Mouse (Mus musculus) urinary bladder, adult 18-20 months (tissue): Measurements from ENCODE around the gene Kcnb1.
A peak's percentile ranks its signal among the peaks of the same experiment; 100 is the strongest.

Experiments
- DNase-seq, 2 experiments: peaks; one replicate each; pipeline ENCODE4 v3.0.0; 2022; ENCODE audit warnings: low spot score in 2 of 2, mixed read lengths in 2 of 2

The Kcnb1 gene

DNA sequence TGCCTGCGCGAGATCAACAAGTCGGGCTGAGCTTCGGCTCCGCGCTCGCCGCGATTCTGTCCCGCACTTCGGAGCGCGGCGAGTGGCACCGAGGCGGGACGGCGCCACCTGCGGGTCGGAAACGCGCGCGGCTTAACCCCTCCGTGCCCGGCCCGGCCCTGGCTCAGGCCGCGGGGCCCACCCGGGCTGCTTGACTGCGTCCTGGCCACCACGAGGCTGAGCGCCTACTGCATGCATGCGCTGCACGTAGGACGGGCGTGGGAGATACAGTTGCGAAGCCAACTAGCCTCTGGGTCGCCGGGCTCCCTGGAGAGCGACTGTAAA lies at the start of gene Kcnb1:
Gene Kcnb1, minus strand, starts transcription at position 80 of the 324 bp plus-strand sequence.
- DNase-seq: peak; percentile 9 to 50

DNA sequence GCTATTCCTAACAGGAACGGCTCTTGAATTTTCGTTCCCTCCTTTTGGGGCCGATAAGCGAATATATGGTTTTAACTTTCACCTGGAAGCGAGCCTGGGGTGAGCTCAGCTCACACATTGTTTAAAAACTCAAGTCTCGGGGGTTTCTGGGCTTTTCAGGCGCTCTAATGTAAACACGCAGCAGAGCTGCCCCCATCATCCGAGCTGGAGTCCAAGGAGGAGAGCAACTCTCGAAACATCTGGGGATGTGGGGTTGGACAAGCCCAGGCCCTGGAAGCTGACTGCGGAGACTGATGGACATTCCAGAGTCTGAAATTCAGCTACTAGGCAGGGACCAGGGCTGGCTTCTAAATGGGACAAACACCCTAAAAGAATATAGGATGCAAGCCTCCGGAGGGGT lies 49.3 kb upstream of the Kcnb1 start:
- DNase-seq: no peak

DNA sequence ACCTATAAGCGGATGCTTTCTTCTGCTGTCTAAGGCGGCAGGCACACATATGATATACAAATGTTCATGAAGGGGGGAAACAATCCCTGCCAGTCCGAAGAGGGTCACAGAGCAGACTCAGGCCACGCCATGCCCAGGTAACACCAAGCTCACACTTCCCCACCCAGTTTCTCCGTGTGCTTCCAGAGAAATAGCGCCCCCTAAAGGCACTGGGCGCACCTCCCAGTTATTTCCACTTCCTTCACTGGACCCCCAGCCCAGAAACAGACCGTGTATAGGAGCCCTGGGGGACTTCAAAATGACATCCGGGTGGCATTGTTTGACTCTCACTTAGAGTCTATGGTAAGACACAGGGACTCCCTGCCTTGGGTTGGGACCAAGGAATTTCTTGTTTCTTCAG lies 47.3 kb upstream of the Kcnb1 start:
- no peak for DNase-seq

- no peak for DNase-seq
Observed at GRCm38 (mm10) chr2:167236174-167236573, 46.2 kb upstream of the Kcnb1 start.

GRCm38 (mm10) chr2:167235338-167236018 lies 45.5 kb upstream of the Kcnb1 start:
- peak in 1 of 2 experiments; percentile 66 for DNase-seq

DNA sequence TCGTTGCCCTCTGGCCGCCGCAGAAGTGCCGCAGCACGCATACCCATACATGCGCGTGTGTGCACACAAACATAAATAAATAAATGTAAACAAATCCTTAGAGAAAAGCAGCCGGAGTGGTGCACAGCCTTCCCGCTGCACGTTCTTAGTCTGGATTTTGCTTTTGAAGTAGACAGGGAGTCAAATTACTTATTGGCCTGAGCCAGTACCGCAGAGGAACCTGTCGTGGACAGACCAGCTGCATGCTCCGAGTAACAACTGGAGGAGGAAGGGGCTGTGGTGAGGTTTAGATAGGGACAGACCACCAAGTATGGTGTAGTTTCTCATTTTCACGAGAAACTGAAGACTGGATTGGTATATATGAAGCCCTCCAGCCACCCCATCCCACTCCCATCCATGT lies 43.8 kb upstream of the Kcnb1 start:
- DNase-seq: no peak

DNA sequence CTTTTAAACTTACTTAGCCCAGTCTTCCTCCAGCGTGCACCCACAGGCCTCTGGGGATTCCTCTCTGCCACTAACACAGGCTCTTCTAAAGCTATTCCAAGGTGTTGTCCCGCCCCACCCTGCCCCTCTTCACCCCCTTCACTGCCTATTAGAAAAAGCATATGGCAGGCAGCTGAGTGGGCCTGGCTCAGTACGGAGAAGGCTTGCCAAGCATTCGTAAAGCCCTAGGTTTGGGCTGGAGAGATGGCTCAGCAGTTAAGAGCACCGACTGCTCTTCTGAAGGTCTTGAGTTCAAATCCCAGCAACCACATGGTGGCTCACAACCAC lies 43.0 kb upstream of the Kcnb1 start:
- no peak for DNase-seq

- peak in 1 of 2 experiments; percentile 59 for DNase-seq
Observed at GRCm38 (mm10) chr2:167232132-167233008, 42.4 kb upstream of the Kcnb1 start.

GRCm38 (mm10) chr2:167230554-167230953 lies 40.6 kb upstream of the Kcnb1 start:
- DNase-seq: no peak

GRCm38 (mm10) chr2:167224937-167225336 lies 35.0 kb upstream of the Kcnb1 start:
- DNase-seq: no peak

GRCm38 (mm10) chr2:167224194-167224593 lies 34.2 kb upstream of the Kcnb1 start:
- no peak for DNase-seq

DNA sequence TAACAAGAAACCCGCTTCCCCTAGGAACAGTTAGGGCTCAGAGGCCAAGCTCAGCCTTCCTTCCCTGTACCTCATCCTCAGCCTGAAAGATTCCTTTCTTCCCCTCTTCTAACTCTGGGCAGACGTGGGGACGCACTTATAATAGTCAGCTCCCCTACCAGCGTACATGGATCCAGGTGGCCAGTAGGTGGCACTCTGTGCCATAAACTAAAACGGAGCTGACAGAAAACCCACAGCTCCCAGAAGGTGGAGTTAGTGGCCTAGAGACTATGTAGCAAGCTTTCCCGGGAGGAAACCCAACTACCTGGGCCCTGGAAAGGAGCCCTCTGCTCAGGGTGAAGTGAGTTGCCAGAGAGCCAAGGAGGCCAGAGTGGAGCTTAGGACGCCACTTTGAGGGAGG lies 32.2 kb upstream of the Kcnb1 start:
- peak; percentile 26 to 55 for DNase-seq

- DNase-seq: no peak
Observed at GRCm38 (mm10) chr2:167221159-167221845, 31.3 kb upstream of the Kcnb1 start.

GRCm38 (mm10) chr2:167220736-167221135 lies 30.8 kb upstream of the Kcnb1 start:
- no peak for DNase-seq

GRCm38 (mm10) chr2:167219154-167219775 lies 29.3 kb upstream of the Kcnb1 start:
- peak; percentile 56 to 59 for DNase-seq

GRCm38 (mm10) chr2:167213666-167214065 lies 23.7 kb upstream of the Kcnb1 start:
- no peak for DNase-seq

DNA sequence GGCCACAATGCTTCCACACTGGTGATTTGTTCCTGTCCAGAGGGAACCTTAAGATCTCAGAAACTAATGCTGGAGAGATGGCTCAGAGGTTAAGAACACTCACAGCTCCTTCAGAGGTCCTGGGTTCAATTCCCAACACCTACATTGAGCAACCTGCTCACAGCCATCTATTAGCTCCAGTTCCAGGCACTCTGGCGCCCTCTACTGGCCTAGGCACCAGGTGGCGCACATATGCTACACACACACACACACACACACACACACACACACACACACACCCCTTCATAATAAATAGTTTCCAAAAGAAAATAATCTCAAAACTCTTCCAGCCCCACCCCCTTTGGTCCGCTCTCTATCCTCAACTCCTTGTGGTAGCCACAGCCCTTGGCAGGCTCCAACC lies 23.1 kb upstream of the Kcnb1 start:
- DNase-seq: no peak

DNA sequence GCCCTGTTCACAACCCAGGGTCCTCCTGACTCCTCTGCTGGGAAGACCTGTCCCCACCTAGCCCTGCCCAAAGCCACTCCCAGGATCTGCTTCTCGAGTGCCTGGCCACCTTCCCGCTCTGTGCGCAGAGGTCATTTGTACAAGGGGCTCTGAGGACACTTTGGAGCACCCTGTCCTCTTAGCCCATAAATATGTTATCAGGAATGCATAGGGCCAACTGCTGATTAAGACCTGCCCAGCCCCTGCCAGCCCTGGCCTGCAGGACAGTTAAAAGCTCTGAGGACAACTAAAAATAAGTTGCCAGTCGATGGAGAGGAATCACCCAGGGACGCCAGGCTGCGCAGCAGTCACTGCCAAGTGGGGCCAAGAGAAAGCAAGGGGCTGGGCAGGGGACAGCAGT lies 22.6 kb upstream of the Kcnb1 start:
- no peak for DNase-seq

- DNase-seq: no peak
Observed at GRCm38 (mm10) chr2:167212089-167212488, 22.1 kb upstream of the Kcnb1 start.

DNA sequence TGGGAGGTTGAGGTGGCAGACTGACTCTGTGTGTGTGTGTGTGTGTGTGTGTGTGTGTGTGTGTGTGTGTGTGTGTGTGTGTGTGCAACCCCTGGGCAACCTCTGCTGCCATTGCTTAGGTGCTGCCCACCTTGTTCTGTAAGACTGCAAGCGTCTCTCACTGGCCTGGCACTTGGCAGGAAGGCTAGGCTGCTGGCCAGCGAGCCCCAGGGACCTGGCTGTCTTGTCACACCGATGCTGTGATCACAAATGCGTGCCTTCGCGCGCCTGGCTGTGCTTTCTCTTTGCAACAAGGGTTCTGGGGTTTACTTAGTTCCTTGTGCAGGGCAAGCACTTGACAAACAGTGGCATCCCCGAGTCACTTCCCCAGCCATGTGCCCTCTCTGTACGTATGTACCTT lies 19.9 kb upstream of the Kcnb1 start:
- DNase-seq: no peak

DNA sequence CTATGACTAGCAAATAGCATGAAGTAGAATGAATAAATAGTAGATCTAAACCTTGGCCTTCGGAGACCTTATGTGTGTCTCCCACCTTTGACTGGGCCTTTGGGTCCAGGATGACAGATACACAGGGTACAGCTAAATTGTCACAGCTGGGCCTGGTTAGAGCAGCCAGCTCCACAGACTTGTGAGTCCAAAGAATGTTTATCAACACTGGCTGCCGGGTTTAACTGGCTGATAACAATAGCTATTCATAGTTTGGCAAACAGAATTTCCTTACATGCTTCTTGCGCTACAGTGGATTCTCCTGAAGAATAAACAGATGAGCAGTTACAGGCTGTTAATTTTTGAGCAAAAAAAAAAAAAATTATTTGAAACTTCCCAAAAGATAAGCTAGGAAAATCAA lies 19.0 kb upstream of the Kcnb1 start:
- DNase-seq: no peak

GRCm38 (mm10) chr2:167205918-167206629 lies 16.1 kb upstream of the Kcnb1 start:
- no peak for DNase-seq
